Mouse (Mus musculus) activated CD4-positive, CD25-positive, alpha-beta regulatory T cell (primary cell): ENCODE data around the gene Ttc23. TPM values are rescaled to one million over a fixed set of nuclear protein-coding genes. Genes with fewer than 3 reads are reported as not detected.

Experiments used
- polyA plus RNA-seq, 2 experiments: library from polyadenylated mRNA; unstranded; fragments of 100-300 nt; shearing (Covaris generic); gene quantifications; one replicate each; pipeline ENCODE4 v1.2.1; 2017

Gene Ttc23
- 1 to 10 TPM in 1 of 2 experiments, under 1 TPM in 1; 0.79 to 1.5 TPM for polyA plus RNA-seq

GRCm38 (mm10) chr7:67647277-67647676, at the start of gene Ttc23:
Ttc23 (plus strand) TSS chr7:67647410.

GRCm38 (mm10) chr7:67644833-67645680, 2.2 kb upstream of the Ttc23 start, which contains the start of gene Lrrc28:
Lrrc28 (minus strand) TSS chr7:67645268.

GRCm38 (mm10) chr7:67759629-67759995, 112.4 kb downstream of the Ttc23 start, which contains the start of gene Synm:
Synm (minus strand) TSS chr7:67759742.

Other genes starting within 250 kb of the Ttc23 start
- 10 to 100 TPM; 18.6 to 21.9 TPM for gene Lrrc28, start 2.1 kb upstream of the Ttc23 start, polyA plus RNA-seq
- under 1 TPM in 1 of 2 experiments, not detected in 1; 0.49 TPM for gene Synm, start 112.3 kb downstream of the Ttc23 start, polyA plus RNA-seq